ENCODE assay signal across 8 mouse cellular contexts in the genomic region with DNA sequence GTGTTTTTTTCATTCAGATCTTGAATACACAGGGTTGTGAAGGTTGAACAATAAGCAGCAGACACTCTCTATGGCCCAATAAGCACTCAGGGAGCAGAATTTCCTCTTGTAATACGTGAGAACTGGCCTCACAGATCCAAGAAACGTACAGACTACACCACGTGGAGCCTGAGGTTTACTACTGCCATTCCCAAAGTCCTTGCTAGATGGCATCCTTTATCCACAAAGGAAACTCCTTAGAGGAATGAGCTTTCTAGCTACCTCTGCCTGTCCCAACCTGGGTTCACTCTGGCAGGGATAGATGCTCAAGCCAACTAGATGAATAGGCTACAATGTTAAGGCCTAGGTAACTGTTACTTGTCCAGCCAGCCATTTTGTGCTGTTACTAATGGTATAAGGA. TPM values are rescaled to one million over a fixed set of nuclear protein-coding genes. Genes with fewer than 3 reads are reported as not detected.
DNase-seq lines count a peak whose midpoint lies in the region; ATAC-seq lines count a peak whose summit lies in the region.

No protein-coding gene starts in this region.

- no peaks in the 10 kb centered on the region for H3K36me3 ChIP-seq in heart, embryonic 10.5 days
- H3K36me3 ChIP-seq in kidney, embryonic 14.5 days (ENCODE audit: control insufficient read depth, insufficient read depth, low read length): no peaks in the 10 kb centered on the region

- peak; percentile 77; the same call in 1 of the 2 replicates for ATAC-seq in kidney, embryonic 14.5 days (ENCODE audit: low FRiP score, low TSS enrichment)
- ATAC-seq in megakaryocyte progenitor cell, adult 5-6 weeks (replicated peaks; ENCODE audit: poor library complexity): 0 out of 2 replicates have a peak, but pooled peaks have one; percentile 23

- WGBS in heart, embryonic 10.5 days: 9% methylated on average over 3 of the region's 3 CpGs
- WGBS in kidney, embryonic 14.5 days: 11% methylated on average over 3 of the region's 3 CpGs

- peak; percentile 53 for DNase-seq in heart, adult 8-10 months (ENCODE audit: low spot score)
- no peak for DNase-seq in heart, embryonic 10.5 days (ENCODE audit: low spot score)
- DNase-seq in ES-CJ7 (ENCODE audit: low read depth, low spot score) (peak; percentile 85), liver (no peak)
- peak; percentile 42 for DNase-seq in cerebellum, adult 9-11 months
- DNase-seq in urinary bladder, postnatal 25 days (ENCODE audit: low spot score): no peak

- no peaks in the 10 kb centered on the region for H3K9me3 ChIP-seq in heart, embryonic 10.5 days
- H3K9me3 ChIP-seq in kidney, embryonic 14.5 days (ENCODE audit: control insufficient read depth, low read length): no peaks in the 10 kb centered on the region

- H3K4me2 ChIP-seq in kidney, embryonic 14.5 days (replicated peaks; ENCODE audit: low read depth, low read length): no peak overlapping the region

- no peaks in the 10 kb centered on the region for H3K27me3 ChIP-seq in heart, embryonic 10.5 days (ENCODE audit: insufficient read depth, poor library complexity, severe bottlenecking)
- no peaks in the 10 kb centered on the region for H3K27me3 ChIP-seq in kidney, embryonic 14.5 days (ENCODE audit: control insufficient read depth, insufficient read depth, low read length)

- H3K9ac ChIP-seq in kidney, embryonic 14.5 days (ENCODE audit: low read depth, low read length): no peak overlapping the region

- no peak overlapping the region for H3K4me3 ChIP-seq in heart, embryonic 10.5 days
- no peak overlapping the region for H3K4me3 ChIP-seq in kidney, embryonic 14.5 days (ENCODE audit: low read length)

- no peaks in the 10 kb centered on the region for H3K4me1 ChIP-seq in heart, embryonic 10.5 days
- H3K4me1 ChIP-seq in kidney, embryonic 14.5 days (ENCODE audit: control insufficient read depth, insufficient read depth, low read length): no peaks in the 10 kb centered on the region

- H3K27ac ChIP-seq in heart, embryonic 10.5 days: no peak overlapping the region
- H3K27ac ChIP-seq in kidney, embryonic 14.5 days (ENCODE audit: low read depth, low read length): no peak overlapping the region

RNA-seq across cellular contexts. Expression of gene Grk5, which starts 6.4 kb away (rescaled TPM):
- total RNA-seq in heart, adult 8-10 months (2022): 10 to 100 TPM; 21.4 to 45.5 (median 35.8) TPM
- polyA plus RNA-seq in heart, embryonic 10.5 days (2016; fragmentation: Nextera tagmentation; extraction: Ambion mirVana): 4.2 and 4.3 TPM in 2 replicates
- 2.5 and 3.2 TPM in 2 replicates for polyA plus RNA-seq in kidney, embryonic 14.5 days (2014; fragmentation: Nextera tagmentation; extraction: Ambion mirVana)
- 0.81 and 0.96 TPM in 2 replicates for total RNA-seq in megakaryocyte progenitor cell, adult 5-6 weeks (2015)
- 0.88 and 3.3 TPM in 2 replicates for total RNA-seq in megakaryocyte progenitor cell, adult 5-6 weeks (2017)

RNA-seq across cellular contexts. Expression of gene Prdx3, which starts 8.8 kb away (rescaled TPM):
- total RNA-seq in heart, adult 8-10 months (2022): 100 to 1,000 TPM; 388 to 412 (median 399) TPM
- polyA plus RNA-seq in heart, embryonic 10.5 days (2016; fragmentation: Nextera tagmentation; extraction: Ambion mirVana): 181 and 196 TPM in 2 replicates
- 139 and 145 TPM in 2 replicates for polyA plus RNA-seq in kidney, embryonic 14.5 days (2014; fragmentation: Nextera tagmentation; extraction: Ambion mirVana)
- 147 and 165 TPM in 2 replicates for total RNA-seq in megakaryocyte progenitor cell, adult 5-6 weeks (2015)
- total RNA-seq in megakaryocyte progenitor cell, adult 5-6 weeks (2017): 117 and 123 TPM in 2 replicates

RNA-seq across cellular contexts. Expression of gene Sfxn4, which starts 21.9 kb away (rescaled TPM):
- 10 to 100 TPM in 1 of 4 experiments, 1 to 10 TPM in 3; 6.9 to 10.8 (median 8.9) TPM for total RNA-seq in heart, adult 8-10 months (2022)
- 7.9 and 10.1 TPM in 2 replicates for polyA plus RNA-seq in heart, embryonic 10.5 days (2016; fragmentation: Nextera tagmentation; extraction: Ambion mirVana)
- polyA plus RNA-seq in kidney, embryonic 14.5 days (2014; fragmentation: Nextera tagmentation; extraction: Ambion mirVana): 8.9 and 11.0 TPM in 2 replicates
- 2.6 and 4.3 TPM in 2 replicates for total RNA-seq in megakaryocyte progenitor cell, adult 5-6 weeks (2015)
- total RNA-seq in megakaryocyte progenitor cell, adult 5-6 weeks (2017): 1.3 and 1.5 TPM in 2 replicates

Comparison
In these comparisons a context has a peak if more than half of its experiments do, and no peak if none do; other contexts are left out.
1. DNase-seq: peak in heart, adult 8-10 months (single experiment), ES-CJ7 (single experiment) and cerebellum, adult 9-11 months (single experiment); none in heart, embryonic 10.5 days (single experiment), urinary bladder, postnatal 25 days (single experiment) and liver (single experiment).
2. RNA of gene Grk5, which starts 6.4 kb away (total RNA-seq): 21.4 to 45.5 TPM in heart, adult 8-10 months; 0.81 to 3.3 TPM in megakaryocyte progenitor cell, adult 5-6 weeks; every median in the first group is over 4 times any median in the second.